Mouse (Mus musculus) neural tube, embryonic 12.5 days (tissue): ENCODE measurements around the gene Tcte1. TPM values are rescaled to one million over a fixed set of nuclear protein-coding genes. Genes with fewer than 3 reads are reported as not detected.

ENCODE experiments used
- ATAC-seq: fragments of 200-750 bp; cut with Nextera tagmentation; 2 replicates; pipeline ENCODE4 v1.8.0; 2017; ENCODE audit warnings: low read depth, mild to moderate bottlenecking, moderate TSS enrichment, moderate library complexity; ENCODE audit not compliant: low FRiP score
- H3K27ac ChIP-seq: fragments of 300-500 bp; sonication (generic); 2 replicates; pipeline ENCODE4 v1.5.1; 2016
- H3K27me3 ChIP-seq: fragments of 300-500 bp; sonication (generic); replicated peaks from 2 replicates; pipeline ENCODE4 v1.6.1; 2016; ENCODE audit warnings: mild to moderate bottlenecking
- H3K36me3 ChIP-seq: fragments of 300-500 bp; sonication (generic); 2 replicates; pipeline ENCODE4 v1.6.1; 2016; ENCODE audit warnings: mild to moderate bottlenecking
- H3K4me1 ChIP-seq: fragments of 300-500 bp; sonication (generic); 2 replicates; pipeline ENCODE4 v1.6.1; 2016
- H3K4me2 ChIP-seq: fragments of 300-500 bp; sonication (generic); replicated peaks from 2 replicates; pipeline ENCODE4 v1.6.1; 2016; ENCODE audit warnings: mild to moderate bottlenecking
- H3K4me3 ChIP-seq: fragments of 300-500 bp; sonication (generic); 2 replicates; pipeline ENCODE4 v1.5.1; 2016
- H3K9ac ChIP-seq: fragments of 300-500 bp; sonication (generic); 2 replicates; pipeline ENCODE4 v1.6.1; 2016; ENCODE audit warnings: mild to moderate bottlenecking
- H3K9me3 ChIP-seq: fragments of 300-500 bp; sonication (generic); 2 replicates; pipeline ENCODE4 v1.6.1; 2016; ENCODE audit warnings: mild to moderate bottlenecking
- WGBS: fragments of 180-500 bp; shearing (Covaris S2); methylation state at CpG from one replicate; pipeline ENCODE4 v1.1.7; 2016; 5-methylcytosine and 5-hydroxymethylcytosine counted together
- polyA plus RNA-seq: library from polyadenylated mRNA; unstranded; fragments of >200 nt; fragmentation: Nextera tagmentation; extraction: Ambion mirVana; gene quantifications from 2 replicates; pipeline ENCODE4 v1.2.1, GENCODE M21; 2016

The Tcte1 gene
- polyA plus RNA-seq, 1 experiment from 2014 or later: 1.9 TPM

- no peaks in the 10 kb centered on the region for H3K9me3 ChIP-seq
- H3K27ac ChIP-seq: no peak overlapping the region
- H3K36me3 ChIP-seq: peaks cover 11% of the 10 kb centered on the region
- WGBS: 35% methylated on average over 5 of the region's 5 CpGs
- H3K27me3 ChIP-seq: peaks cover 29% of the 10 kb centered on the region
- H3K4me3 ChIP-seq: peak overlapping the region; percentile 79
- H3K9ac ChIP-seq: peak overlapping the region; percentile 98; the same call in 1 of the 2 replicates
- H3K4me1 ChIP-seq: peaks cover 31% of the 10 kb centered on the region
- peak overlapping the region; percentile 84 for H3K4me2 ChIP-seq
- no peak for ATAC-seq
Observed at GRCm38 (mm10) chr17:45550253-45550652, 27.0 kb downstream of the Tcte1 start.

DNA sequence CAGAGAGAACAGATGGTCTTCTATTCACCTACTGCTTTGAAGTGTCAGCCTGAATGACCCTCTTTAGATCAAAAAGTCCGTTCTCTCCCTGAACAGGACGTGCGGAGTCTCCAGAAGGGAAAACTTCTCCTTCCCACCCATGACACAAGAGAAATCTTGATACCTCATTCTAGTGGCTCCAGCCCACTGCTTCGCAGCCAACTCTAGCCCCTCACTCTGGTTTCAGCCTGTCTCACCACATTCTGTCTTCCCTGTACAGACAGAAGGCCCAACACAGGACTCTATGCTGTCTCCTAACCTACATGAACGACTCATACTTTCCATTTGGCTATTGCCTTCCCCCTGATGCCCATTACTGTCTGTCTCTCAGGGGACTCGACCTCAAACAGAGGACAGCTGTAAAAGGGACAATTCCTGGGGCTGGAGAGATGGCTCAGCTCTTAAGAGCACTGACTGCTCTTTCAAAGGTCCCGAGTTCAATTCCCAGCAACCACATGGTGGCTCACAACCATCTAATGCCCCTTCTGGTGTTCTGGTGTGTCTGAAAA, 28.1 kb downstream of the Tcte1 start:
- WGBS: 34% methylated on average over 7 of the region's 7 CpGs
- ATAC-seq: no peak
- Histone ChIP-seq H3K27me3 (peaks cover 20% of the 10 kb centered on the region), H3K9ac (no peak overlapping the region), H3K4me1 (peaks cover 30% of the 10 kb centered on the region), H3K4me2 (no peak overlapping the region), H3K9me3 (no peaks in the 10 kb centered on the region), H3K36me3 (peaks cover 7% of the 10 kb centered on the region), H3K27ac (no peak overlapping the region), H3K4me3 (no peak overlapping the region)

GRCm38 (mm10) chr17:45551816-45552451, 28.7 kb downstream of the Tcte1 start:
- no peak overlapping the region for H3K4me2 ChIP-seq
- no peak overlapping the region for H3K27ac ChIP-seq
- H3K36me3 ChIP-seq: peaks cover under 1% of the 10 kb centered on the region
- H3K9ac ChIP-seq: no peak overlapping the region
- H3K4me3 ChIP-seq: no peak overlapping the region
- no peak for ATAC-seq
- WGBS: 5% methylated on average over 8 of the region's 8 CpGs
- H3K4me1 ChIP-seq: peaks cover 36% of the 10 kb centered on the region
- H3K9me3 ChIP-seq: no peaks in the 10 kb centered on the region
- H3K27me3 ChIP-seq: peaks cover 20% of the 10 kb centered on the region

- Histone ChIP-seq H3K36me3 (no peaks in the 10 kb centered on the region), H3K9me3 (no peaks in the 10 kb centered on the region), H3K4me1 (peaks cover 41% of the 10 kb centered on the region), H3K27me3 (peaks cover 12% of the 10 kb centered on the region), H3K9ac (no peak overlapping the region), H3K4me3 (no peak overlapping the region), H3K4me2 (no peak overlapping the region), H3K27ac (no peak overlapping the region)
- 81% methylated on average over 3 of the region's 3 CpGs for WGBS
- ATAC-seq: no peak
Observed at GRCm38 (mm10) chr17:45553065-45553464, 29.8 kb downstream of the Tcte1 start.

DNA sequence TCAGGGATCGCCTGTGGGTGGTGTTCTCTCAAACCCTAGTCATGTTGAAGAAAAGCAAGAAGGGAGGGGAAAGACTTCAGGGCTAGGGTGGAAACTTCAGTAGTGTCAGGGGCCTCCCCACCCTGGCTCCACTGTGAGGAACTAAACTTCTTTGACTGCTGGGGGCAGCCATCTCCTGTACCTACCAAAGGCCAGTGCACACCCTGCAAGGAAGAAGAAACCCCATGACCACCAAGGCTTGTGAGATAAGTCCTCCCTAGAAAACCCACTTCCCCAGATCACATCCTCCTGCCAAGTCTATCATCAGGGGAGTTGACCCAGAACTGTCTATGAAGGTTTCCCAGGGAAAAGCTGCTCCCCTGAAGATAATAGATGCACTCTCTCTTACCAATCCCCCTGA, 31.2 kb downstream of the Tcte1 start:
- H3K4me2 ChIP-seq: no peak overlapping the region
- H3K9ac ChIP-seq: no peak overlapping the region
- ATAC-seq: no peak
- H3K9me3 ChIP-seq: no peaks in the 10 kb centered on the region
- no peak overlapping the region for H3K27ac ChIP-seq
- peaks cover 36% of the 10 kb centered on the region for H3K4me1 ChIP-seq
- H3K4me3 ChIP-seq: no peak overlapping the region
- 57% methylated on average over 1 of the region's 1 CpGs for WGBS
- no peaks in the 10 kb centered on the region for H3K36me3 ChIP-seq
- peaks cover 12% of the 10 kb centered on the region for H3K27me3 ChIP-seq

DNA sequence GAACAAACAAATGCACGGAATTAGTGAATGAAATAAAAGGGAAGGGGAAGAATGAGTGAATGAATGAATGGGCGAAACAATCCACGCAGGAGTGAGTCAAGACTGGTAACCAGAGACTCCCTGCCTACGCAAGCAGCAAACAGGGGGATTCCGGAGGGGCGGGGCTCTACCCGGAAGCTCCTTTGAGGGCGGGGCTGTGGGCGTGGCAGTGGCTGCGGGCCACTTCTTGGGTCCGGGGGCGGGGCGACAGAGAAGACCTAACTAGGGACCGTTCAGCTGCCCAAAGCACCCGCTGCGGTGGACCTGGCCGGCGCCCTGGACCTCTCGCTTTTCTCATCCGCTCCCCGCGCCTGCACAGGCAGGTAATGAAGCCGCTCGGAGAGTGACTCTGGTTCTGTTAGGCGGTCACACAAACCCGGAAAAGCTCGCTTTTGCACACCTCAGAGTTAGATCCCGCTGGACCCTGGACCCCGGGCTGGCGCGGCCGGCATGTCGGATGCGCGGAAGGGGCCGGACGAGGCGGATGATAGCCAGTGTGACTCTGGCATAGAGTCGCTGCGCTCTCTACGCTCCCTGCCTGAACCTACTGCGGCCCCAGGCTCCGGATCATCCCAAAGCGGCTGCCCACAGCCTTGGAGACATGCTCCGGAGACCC, 32.3 kb downstream of the Tcte1 start, which contains the start of gene Nfkbie:
Gene Nfkbie (plus strand): TSS at position 252 of the 655 bp plus-strand sequence.
- ATAC-seq: peak; percentile 72
- peak within 1 kb of the TSS; percentile 96 for H3K4me2 ChIP-seq
- peak within 1 kb of the TSS; percentile 61 for H3K9ac ChIP-seq
- H3K4me1 ChIP-seq: peaks cover 26% of the 10 kb centered on the region
- no peak within 1 kb of the TSS for H3K27ac ChIP-seq
- under 1% methylated on average over 45 of the region's 45 CpGs for WGBS
- H3K4me3 ChIP-seq: peak within 1 kb of the TSS; percentile 55
- H3K27me3 ChIP-seq: peaks cover 12% of the 10 kb centered on the region
- no peaks in the 10 kb centered on the region for H3K9me3 ChIP-seq
- no peaks in the 10 kb centered on the region for H3K36me3 ChIP-seq

- Histone ChIP-seq H3K36me3 (no peaks in the 10 kb centered on the region), H3K4me1 (peaks cover 24% of the 10 kb centered on the region)
Observed at GRCm38 (mm10) chr17:45556107-45556489, 32.9 kb downstream of the Tcte1 start.

DNA sequence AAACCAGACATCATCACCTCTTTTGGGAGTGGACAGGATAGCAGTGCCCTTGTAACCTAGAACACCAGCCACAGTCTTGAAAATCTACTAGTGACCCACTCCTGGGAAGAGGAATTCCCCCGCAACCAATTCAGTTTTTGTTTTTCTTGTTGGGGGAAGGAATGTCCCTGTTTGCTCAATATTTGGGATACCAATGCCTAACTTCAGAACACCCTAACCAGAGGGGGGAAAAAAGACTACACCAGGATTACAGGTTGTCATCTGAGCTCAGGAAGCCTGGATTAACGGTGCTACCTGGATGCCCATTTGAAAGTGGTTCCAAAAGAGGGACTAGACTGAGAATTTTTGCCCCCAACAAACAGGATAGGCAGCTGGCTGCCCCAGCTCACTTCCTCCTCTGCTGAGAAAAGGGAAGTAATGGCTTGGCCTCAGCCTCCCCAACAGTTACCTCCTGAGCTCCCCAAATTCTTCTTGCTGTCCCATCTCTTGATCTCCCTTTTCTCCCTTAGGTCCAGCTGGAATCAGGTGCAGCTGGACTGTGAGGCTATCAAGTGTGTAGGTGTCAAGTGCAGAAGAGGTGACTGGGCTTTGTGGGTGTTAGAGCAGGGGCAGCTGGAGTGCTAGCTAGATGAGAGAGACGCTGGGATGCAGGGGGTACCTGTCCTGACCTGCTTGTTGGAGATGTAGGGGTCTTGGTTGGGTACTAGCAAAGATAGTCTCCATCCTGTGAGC, 33.4 kb downstream of the Tcte1 start:
- Histone ChIP-seq H3K9me3 (no peaks in the 10 kb centered on the region), H3K4me2 (peak overlapping the region; percentile 96), H3K9ac (peak overlapping the region; percentile 61; the same call in 1 of the 2 replicates), H3K27ac (no peak overlapping the region), H3K4me3 (peak overlapping the region; percentile 55), H3K27me3 (peaks cover 12% of the 10 kb centered on the region), H3K4me1 (peaks cover 20% of the 10 kb centered on the region), H3K36me3 (no peaks in the 10 kb centered on the region)
- WGBS: 63% methylated on average over 3 of the region's 3 CpGs
- ATAC-seq: no peak

More at GRCm38 (mm10) chr17:45556107-45556489, 32.9 kb downstream of the Tcte1 start:
- Histone ChIP-seq H3K9ac (peak overlapping the region; percentile 61), H3K4me2 (peak overlapping the region; percentile 96), H3K27ac (no peak overlapping the region), H3K27me3 (peaks cover 12% of the 10 kb centered on the region), H3K4me3 (peak overlapping the region; percentile 55), H3K9me3 (no peaks in the 10 kb centered on the region)
- no peak for ATAC-seq
- 4% methylated on average over 14 of the region's 14 CpGs for WGBS

- Histone ChIP-seq H3K36me3 (no peaks in the 10 kb centered on the region), H3K4me2 (peak overlapping the region; percentile 96; the same call in 1 of the 2 replicates), H3K27me3 (peaks cover 12% of the 10 kb centered on the region), H3K9ac (0 out of 2 replicates have a peak overlapping the region, but pooled peaks have one; percentile 21), H3K27ac (no peak overlapping the region), H3K9me3 (no peaks in the 10 kb centered on the region), H3K4me1 (peaks cover 17% of the 10 kb centered on the region), H3K4me3 (no peak overlapping the region)
- ATAC-seq: no peak
- WGBS: 73% methylated on average over 7 of the region's 7 CpGs
Observed at GRCm38 (mm10) chr17:45557246-45557824, 34.1 kb downstream of the Tcte1 start.

GRCm38 (mm10) chr17:45557998-45558862, 35.0 kb downstream of the Tcte1 start:
- Histone ChIP-seq H3K27ac (no peak overlapping the region), H3K9ac (no peak overlapping the region), H3K27me3 (peaks cover 12% of the 10 kb centered on the region), H3K36me3 (no peaks in the 10 kb centered on the region), H3K4me3 (no peak overlapping the region), H3K4me1 (peaks cover 17% of the 10 kb centered on the region), H3K4me2 (no peak overlapping the region; the same call in 1 of the 2 replicates), H3K9me3 (no peaks in the 10 kb centered on the region)
- 77% methylated on average over 16 of the region's 16 CpGs for WGBS
- no peak for ATAC-seq
